Mouse (Mus musculus) liver, embryonic 13.5 days (tissue): ENCODE measurements around the gene Pitx2. TPM values are rescaled to one million over a fixed set of nuclear protein-coding genes. Genes with fewer than 3 reads are reported as not detected.

Experiments
- ATAC-seq: fragments of 200-750 bp; cut with Nextera tagmentation; 2 replicates; pipeline ENCODE4 v1.8.0; 2017; ENCODE audit warnings: low read depth, mild to moderate bottlenecking, moderate number of reproducible peaks, moderate library complexity
- DNase-seq: peaks from one replicate; pipeline ENCODE4 v3.0.0; 2022
- H3K27ac ChIP-seq: fragments of 300-500 bp; sonication (generic); 2 replicates; pipeline ENCODE4 v1.5.1; 2015; ENCODE audit warnings: moderate library complexity, mild to moderate bottlenecking, inconsistent platforms
- H3K27me3 ChIP-seq: fragments of 300-500 bp; sonication (generic); 2 replicates; pipeline ENCODE4 v1.6.1; 2015; ENCODE audit warnings: mild to moderate bottlenecking, inconsistent platforms
- H3K36me3 ChIP-seq: fragments of 300-500 bp; sonication (generic); 2 replicates; pipeline ENCODE4 v1.6.1; 2015; ENCODE audit warnings: mild to moderate bottlenecking, inconsistent platforms
- H3K4me1 ChIP-seq: fragments of 300-500 bp; sonication (generic); replicated peaks from 2 replicates; pipeline ENCODE4 v1.6.1; 2015; ENCODE audit warnings: inconsistent platforms
- H3K4me2 ChIP-seq: fragments of 300-500 bp; sonication (generic); 2 replicates; pipeline ENCODE4 v1.6.1; 2015; ENCODE audit warnings: inconsistent platforms, mild to moderate bottlenecking, moderate library complexity
- H3K4me3 ChIP-seq: fragments of 300-500 bp; sonication (generic); replicated peaks from 2 replicates; pipeline ENCODE4 v1.5.1; 2015; ENCODE audit warnings: mild to moderate bottlenecking, inconsistent platforms
- H3K9ac ChIP-seq: fragments of 300-500 bp; sonication (generic); 2 replicates; pipeline ENCODE4 v1.6.1; 2015; ENCODE audit warnings: mild to moderate bottlenecking, inconsistent platforms
- H3K9me3 ChIP-seq: fragments of 300-500 bp; sonication (generic); replicated peaks from 2 replicates; pipeline ENCODE4 v1.6.1; 2016; ENCODE audit warnings: inconsistent platforms
- WGBS: fragments of 180-500 bp; shearing (Covaris S2); methylation state at CpG from one replicate; pipeline ENCODE4 v1.1.7; 2015; ENCODE audit not compliant: insufficient replicate concordance; 5-methylcytosine and 5-hydroxymethylcytosine counted together
- polyA plus RNA-seq: library from polyadenylated mRNA; unstranded; fragments of >200 nt; fragmentation: Nextera tagmentation; extraction: Ambion mirVana; gene quantifications from 2 replicates; pipeline ENCODE4 v1.2.1, GENCODE M21; 2015

Pitx2 gene
- polyA plus RNA-seq, 1 experiment from 2014 or later, result 3.0 TPM

- ATAC-seq, result no peak
- Histone ChIP-seq H3K4me2 (no peak overlapping the region), H3K27me3 (peaks cover 77% of the 10 kb centered on the region), H3K4me1 (no peaks in the 10 kb centered on the region), H3K9me3 (no peaks in the 10 kb centered on the region), H3K27ac (no peak overlapping the region), H3K36me3 (no peaks in the 10 kb centered on the region), H3K9ac (no peak overlapping the region), H3K4me3 (no peak overlapping the region)
- 2% methylated on average over 16 of the region's 16 CpGs for WGBS
- DNase-seq, result no peak
Observed at GRCm38 (mm10) chr3:129195036-129195435, 4.6 kb upstream of the Pitx2 start.

GRCm38 (mm10) chr3:129195816-129196549 is 3.7 kb upstream of the Pitx2 start:
- Histone ChIP-seq H3K4me1 (no peaks in the 10 kb centered on the region), H3K4me3 (no peak overlapping the region), H3K9ac (no peak overlapping the region), H3K36me3 (no peaks in the 10 kb centered on the region), H3K27ac (no peak overlapping the region), H3K27me3 (peaks cover 84% of the 10 kb centered on the region), H3K4me2 (no peak overlapping the region), H3K9me3 (no peaks in the 10 kb centered on the region)
- ATAC-seq, result no peak
- 5% methylated on average over 12 of the region's 12 CpGs for WGBS
- DNase-seq, result no peak

GRCm38 (mm10) chr3:129196550-129196919 is 3.1 kb upstream of the Pitx2 start:
- no peak for DNase-seq
- Histone ChIP-seq H3K27me3 (peaks cover 86% of the 10 kb centered on the region), H3K9me3 (no peaks in the 10 kb centered on the region), H3K4me1 (no peaks in the 10 kb centered on the region), H3K4me3 (no peak overlapping the region), H3K9ac (no peak overlapping the region), H3K4me2 (no peak overlapping the region), H3K36me3 (no peaks in the 10 kb centered on the region), H3K27ac (no peak overlapping the region)
- no peak for ATAC-seq
- whole genome bisulfite sequencing, result under 1% methylated on average over 10 of the region's 10 CpGs

- peaks cover 86% of the 10 kb centered on the region for H3K27me3 ChIP-seq
- H3K36me3 ChIP-seq, result no peaks in the 10 kb centered on the region
- no peaks in the 10 kb centered on the region for H3K4me1 ChIP-seq
- no peak overlapping the region for H3K4me3 ChIP-seq
- ATAC-seq (no peak), DNase-seq (no peak)
- WGBS, result 3% methylated on average over 13 of the region's 13 CpGs
- no peak overlapping the region for H3K27ac ChIP-seq
- H3K9ac ChIP-seq, result no peak overlapping the region
- no peaks in the 10 kb centered on the region for H3K9me3 ChIP-seq
- H3K4me2 ChIP-seq, result no peak overlapping the region
Observed at GRCm38 (mm10) chr3:129197035-129197434, 2.6 kb upstream of the Pitx2 start.

- no peak overlapping the region for H3K4me3 ChIP-seq
- no peaks in the 10 kb centered on the region for H3K4me1 ChIP-seq
- H3K27me3 ChIP-seq, result peaks cover 88% of the 10 kb centered on the region
- H3K36me3 ChIP-seq, result no peaks in the 10 kb centered on the region
- H3K9me3 ChIP-seq, result no peaks in the 10 kb centered on the region
- no peak overlapping the region for H3K4me2 ChIP-seq
- WGBS, result 5% methylated on average over 16 of the region's 16 CpGs
- no peak for ATAC-seq
- H3K27ac ChIP-seq, result no peak overlapping the region
- no peak for DNase-seq
- no peak overlapping the region for H3K9ac ChIP-seq
Observed at GRCm38 (mm10) chr3:129197786-129198626, 1.7 kb upstream of the Pitx2 start.

GRCm38 (mm10) chr3:129198627-129198903 is 1.1 kb upstream of the Pitx2 start:
- ATAC-seq, result no peak
- 6% methylated on average over 11 of the region's 11 CpGs for WGBS
- H3K27ac ChIP-seq, result no peak overlapping the region
- no peaks in the 10 kb centered on the region for H3K36me3 ChIP-seq
- H3K9ac ChIP-seq, result no peak overlapping the region
- H3K4me1 ChIP-seq, result no peaks in the 10 kb centered on the region
- no peak overlapping the region for H3K4me3 ChIP-seq
- H3K9me3 ChIP-seq, result no peaks in the 10 kb centered on the region
- peaks cover 91% of the 10 kb centered on the region for H3K27me3 ChIP-seq
- no peak for DNase-seq
- H3K4me2 ChIP-seq, result no peak overlapping the region

GRCm38 (mm10) chr3:129199160-129199608 is 494 bp upstream of the Pitx2 start:
- no peak overlapping the region for H3K9ac ChIP-seq
- no peak for ATAC-seq
- no peaks in the 10 kb centered on the region for H3K4me1 ChIP-seq
- WGBS, result 1% methylated on average over 16 of the region's 16 CpGs
- peaks cover 95% of the 10 kb centered on the region for H3K27me3 ChIP-seq
- H3K9me3 ChIP-seq, result no peaks in the 10 kb centered on the region
- peak overlapping the region; percentile 25 for H3K4me2 ChIP-seq
- peak overlapping the region; percentile 28; the same call in 1 of the 2 replicates for H3K4me3 ChIP-seq
- no peaks in the 10 kb centered on the region for H3K36me3 ChIP-seq
- DNase-seq, result no peak
- no peak overlapping the region for H3K27ac ChIP-seq

- H3K9me3 ChIP-seq, result no peaks in the 10 kb centered on the region
- no peaks in the 10 kb centered on the region for H3K36me3 ChIP-seq
- no peak overlapping the region for H3K4me2 ChIP-seq
- 2% methylated on average over 9 of the region's 9 CpGs for WGBS
- no peak overlapping the region for H3K27ac ChIP-seq
- no peak overlapping the region for H3K4me3 ChIP-seq
- no peaks in the 10 kb centered on the region; the same call in 1 of the 2 replicates for H3K4me1 ChIP-seq
- DNase-seq (no peak), ATAC-seq (no peak)
- H3K27me3 ChIP-seq, result peaks cover 96% of the 10 kb centered on the region
- no peak overlapping the region for H3K9ac ChIP-seq
Observed at GRCm38 (mm10) chr3:129200501-129200890, 818 bp downstream of the Pitx2 start.

- H3K4me3 ChIP-seq, result no peak overlapping the region
- H3K4me2 ChIP-seq, result no peak overlapping the region
- H3K27me3 ChIP-seq, result peaks cover 97% of the 10 kb centered on the region
- H3K9ac ChIP-seq, result no peak overlapping the region
- WGBS, result 2% methylated on average over 3 of the region's 3 CpGs
- H3K27ac ChIP-seq, result no peak overlapping the region
- H3K36me3 ChIP-seq, result no peaks in the 10 kb centered on the region
- H3K9me3 ChIP-seq, result no peaks in the 10 kb centered on the region
- DNase-seq (no peak), ATAC-seq (no peak)
- H3K4me1 ChIP-seq, result no peaks in the 10 kb centered on the region; the same call in 1 of the 2 replicates
Observed at GRCm38 (mm10) chr3:129201156-129201555, 1.5 kb downstream of the Pitx2 start.

- peaks cover 95% of the 10 kb centered on the region for H3K27me3 ChIP-seq
- no peak overlapping the region for H3K9ac ChIP-seq
- H3K4me3 ChIP-seq, result no peak overlapping the region
- H3K27ac ChIP-seq, result no peak overlapping the region
- no peak for ATAC-seq
- no peak overlapping the region for H3K4me2 ChIP-seq
- H3K36me3 ChIP-seq, result no peaks in the 10 kb centered on the region
- DNase-seq, result no peak
- H3K4me1 ChIP-seq, result no peaks in the 10 kb centered on the region; the same call in 1 of the 2 replicates
- 5% methylated on average over 11 of the region's 11 CpGs for WGBS
- no peaks in the 10 kb centered on the region for H3K9me3 ChIP-seq
Observed at GRCm38 (mm10) chr3:129201681-129202255, 2.1 kb downstream of the Pitx2 start.

- WGBS, result 3% methylated on average over 36 of the region's 36 CpGs
- no peaks in the 10 kb centered on the region for H3K36me3 ChIP-seq
- H3K4me2 ChIP-seq, result no peak overlapping the region
- H3K27me3 ChIP-seq, result peaks cover 95% of the 10 kb centered on the region
- H3K27ac ChIP-seq, result no peak overlapping the region
- H3K9me3 ChIP-seq, result no peaks in the 10 kb centered on the region
- no peak overlapping the region for H3K4me3 ChIP-seq
- no peak overlapping the region for H3K9ac ChIP-seq
- no peaks in the 10 kb centered on the region; the same call in 1 of the 2 replicates for H3K4me1 ChIP-seq
- no peak for ATAC-seq
- DNase-seq, result no peak
Observed at GRCm38 (mm10) chr3:129202871-129203740, 3.4 kb downstream of the Pitx2 start.
